Mouse (Mus musculus) R1 (cell line): ENCODE measurements around the gene Olfr354.

Experiments
- DNase-seq: peaks from one replicate; pipeline ENCODE4 v3.0.0-alpha.2; 2018; ENCODE audit warnings: low read depth, low spot score

Gene Olfr354

GRCm38 (mm10) chr2:36905380-36905779 is at the start of gene Olfr354:
Gene Olfr354 (plus strand): TSS chr2:36905680.
- no peak for DNase-seq

GRCm38 (mm10) chr2:36862560-36862959 is 42.9 kb upstream of the Olfr354 start, which contains the start of gene Olfr351:
Gene Olfr351 (minus strand): TSS chr2:36862660.
- DNase-seq = no peak

- no peak for DNase-seq
These were observed 37.3 kb upstream of the Olfr354 start, which contains the start of gene Olfr352 for GRCm38 (mm10) chr2:36868160-36868559. Gene Olfr352 (plus strand): TSS chr2:36868460.

GRCm38 (mm10) chr2:36892836-36893235 is 12.6 kb upstream of the Olfr354 start, which contains the start of gene Olfr353:
Gene Olfr353 (minus strand): TSS chr2:36892936.
- no peak for DNase-seq

GRCm38 (mm10) chr2:36897114-36897513 is 8.4 kb upstream of the Olfr354 start:
- no peak for DNase-seq

- DNase-seq = no peak
These were observed 23.3 kb downstream of the Olfr354 start, which contains the start of gene Olfr355 for GRCm38 (mm10) chr2:36928797-36929196. Gene Olfr355 (minus strand): TSS chr2:36928897.

- no peak for DNase-seq
These were observed 31.3 kb downstream of the Olfr354 start, which contains the start of gene Olfr356 for GRCm38 (mm10) chr2:36936821-36937220. Gene Olfr356 (plus strand): TSS chr2:36937121.
